Mouse (Mus musculus) G1E (cell line): ENCODE results near the gene Grin2a.

ENCODE experiments used
- CTCF ChIP-seq: IDR thresholded peaks from 2 replicates; pipeline ENCODE4 v1.5.1; 2012; ENCODE audit warnings: low read depth, low read length, inconsistent platforms, mixed read lengths
- GATA1 ChIP-seq: IDR thresholded peaks from 2 replicates; pipeline ENCODE4 v1.6.1; 2012; ENCODE audit warnings: borderline replicate concordance, low read length, inconsistent platforms, mixed read lengths
- POLR2AphosphoS5 ChIP-seq: IDR thresholded peaks from 2 replicates; pipeline ENCODE4 v1.6.1; 2012; ENCODE audit warnings: low read depth, low read length, inconsistent platforms; ENCODE audit not compliant: insufficient replicate concordance

GRCm38 (mm10) chr16:9764086-9764485, 231.3 kb downstream of the Grin2a start:
- TF ChIP-seq CTCF (no peak), POLR2AphosphoS5 (no peak), GATA1 (no peak)
